Mouse (Mus musculus): ENCODE results near the gene Epb41l3. TPM values are rescaled to one million over a fixed set of nuclear protein-coding genes. Genes with fewer than 3 reads are reported as not detected.

Epb41l3 gene
- total RNA-seq (2015): 2.2 and 2.4 TPM in 2 replicates
- 0.42 and 1.7 TPM in 2 replicates for total RNA-seq (2017)

GRCm38 (mm10) chr17:69075501-69076237 lies at the start of gene Epb41l3:
Gene Epb41l3 (plus strand): TSS chr17:69075683.
- ATAC-seq (replicated peaks; ENCODE audit: poor library complexity): peak; percentile 86

- no peak for ATAC-seq (replicated peaks; ENCODE audit: poor library complexity)
Observed at GRCm38 (mm10) chr17:69038760-69039675, 36.5 kb upstream of the Epb41l3 start.

- ATAC-seq (replicated peaks; ENCODE audit: poor library complexity): no peak
Observed at GRCm38 (mm10) chr17:69041516-69041915, 34.0 kb upstream of the Epb41l3 start.

DNA sequence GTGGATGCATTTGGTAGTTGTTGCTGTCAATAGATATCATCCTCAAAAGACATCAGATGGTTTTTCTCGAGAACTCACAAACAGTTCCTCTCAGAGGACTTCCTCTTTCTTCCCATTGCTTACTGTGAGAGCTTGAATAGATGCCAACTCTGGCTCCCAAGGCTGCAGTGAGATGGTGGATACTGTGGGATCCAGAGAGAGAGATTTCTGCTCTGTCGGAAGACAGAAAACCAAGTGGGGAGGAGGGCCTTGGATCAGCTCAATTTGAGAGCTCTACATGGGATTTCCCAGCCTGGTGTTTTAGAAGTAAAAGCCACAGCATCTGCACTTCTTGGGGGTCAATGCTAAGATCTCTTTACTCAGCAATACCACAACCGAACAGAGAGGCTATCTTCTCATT lies 26.7 kb upstream of the Epb41l3 start:
- no peak for ATAC-seq (replicated peaks; ENCODE audit: poor library complexity)

GRCm38 (mm10) chr17:69054029-69054428 lies 21.5 kb upstream of the Epb41l3 start:
- no peak for ATAC-seq (replicated peaks; ENCODE audit: poor library complexity)

DNA sequence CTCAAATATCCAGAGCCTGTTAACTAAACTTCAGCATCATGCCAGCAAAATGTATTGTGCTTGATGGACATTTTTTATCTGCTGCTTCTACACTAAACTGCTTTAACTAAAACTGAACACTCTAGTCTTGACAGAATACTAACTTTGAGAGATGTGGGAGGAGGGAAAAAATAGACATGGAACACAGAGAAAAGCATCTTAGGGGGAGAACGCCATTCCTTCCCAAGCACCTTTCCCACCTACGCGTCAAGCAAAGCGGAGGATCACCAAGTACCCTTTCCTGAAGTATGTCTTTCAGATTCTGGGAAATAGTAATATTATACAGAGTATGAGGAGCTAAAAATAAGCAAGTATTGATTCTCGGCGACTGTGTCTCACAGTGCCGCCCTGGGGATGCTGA lies 15.7 kb upstream of the Epb41l3 start:
- ATAC-seq (replicated peaks; ENCODE audit: poor library complexity): no peak

DNA sequence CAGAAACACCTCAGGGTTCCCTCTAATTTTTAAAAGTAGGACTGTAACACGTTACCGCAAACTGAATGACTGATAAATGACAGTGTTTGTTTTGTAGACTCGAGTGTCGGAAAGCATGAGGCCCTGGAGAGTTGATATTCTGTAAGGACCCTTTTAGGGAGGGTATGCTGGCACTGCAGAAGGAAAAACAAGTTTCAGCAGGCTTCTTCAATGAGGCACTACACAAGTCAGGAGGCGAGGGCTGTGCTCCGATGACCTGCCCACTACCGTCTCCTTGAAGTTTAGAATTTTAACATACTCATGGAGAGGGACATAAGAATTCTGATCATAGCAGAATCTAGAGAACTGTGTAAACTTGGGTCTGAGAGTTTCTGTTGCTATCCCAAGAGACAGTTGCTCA lies 15.1 kb upstream of the Epb41l3 start:
- no peak for ATAC-seq (replicated peaks; ENCODE audit: poor library complexity)

DNA sequence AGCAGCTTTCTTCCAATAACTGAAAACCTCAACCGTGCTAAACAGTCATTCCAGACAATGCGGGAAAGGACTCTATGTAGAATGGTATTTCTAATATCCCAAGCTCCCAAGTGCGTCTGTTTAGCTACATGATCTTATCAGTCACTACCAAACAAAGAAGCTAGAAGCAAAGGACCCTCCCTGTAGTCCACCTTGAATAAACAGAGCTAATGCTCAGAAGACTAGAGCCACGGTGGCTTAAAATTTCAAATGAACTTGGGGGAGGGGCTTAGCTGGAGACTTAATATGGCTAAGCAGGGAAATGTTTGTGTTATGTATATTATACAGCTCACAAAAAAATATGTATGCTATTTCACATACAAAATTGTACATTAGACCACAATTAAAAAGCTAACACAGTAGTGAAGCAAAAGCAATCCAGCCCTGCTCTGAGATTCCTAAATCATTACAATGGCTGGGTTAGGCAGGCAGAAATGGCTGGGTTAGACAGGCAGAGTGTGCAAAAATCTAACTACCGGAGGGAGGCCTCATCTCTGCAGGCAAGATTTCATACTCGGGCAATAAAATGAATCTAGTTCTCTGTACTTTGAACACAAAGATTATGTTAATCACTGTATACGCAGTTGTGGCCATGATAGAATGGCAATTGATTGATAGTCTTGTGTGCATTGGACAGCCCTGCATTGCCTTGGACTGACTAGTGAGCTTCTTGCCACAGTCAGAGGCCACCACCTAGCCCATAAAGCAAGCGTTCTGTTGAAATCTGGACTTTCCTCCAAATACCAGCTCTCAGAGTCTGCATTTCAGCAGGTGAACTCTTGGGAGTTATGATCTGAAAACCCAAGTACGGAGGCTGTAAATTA lies 13.4 kb upstream of the Epb41l3 start:
- ATAC-seq (replicated peaks; ENCODE audit: poor library complexity): no peak

DNA sequence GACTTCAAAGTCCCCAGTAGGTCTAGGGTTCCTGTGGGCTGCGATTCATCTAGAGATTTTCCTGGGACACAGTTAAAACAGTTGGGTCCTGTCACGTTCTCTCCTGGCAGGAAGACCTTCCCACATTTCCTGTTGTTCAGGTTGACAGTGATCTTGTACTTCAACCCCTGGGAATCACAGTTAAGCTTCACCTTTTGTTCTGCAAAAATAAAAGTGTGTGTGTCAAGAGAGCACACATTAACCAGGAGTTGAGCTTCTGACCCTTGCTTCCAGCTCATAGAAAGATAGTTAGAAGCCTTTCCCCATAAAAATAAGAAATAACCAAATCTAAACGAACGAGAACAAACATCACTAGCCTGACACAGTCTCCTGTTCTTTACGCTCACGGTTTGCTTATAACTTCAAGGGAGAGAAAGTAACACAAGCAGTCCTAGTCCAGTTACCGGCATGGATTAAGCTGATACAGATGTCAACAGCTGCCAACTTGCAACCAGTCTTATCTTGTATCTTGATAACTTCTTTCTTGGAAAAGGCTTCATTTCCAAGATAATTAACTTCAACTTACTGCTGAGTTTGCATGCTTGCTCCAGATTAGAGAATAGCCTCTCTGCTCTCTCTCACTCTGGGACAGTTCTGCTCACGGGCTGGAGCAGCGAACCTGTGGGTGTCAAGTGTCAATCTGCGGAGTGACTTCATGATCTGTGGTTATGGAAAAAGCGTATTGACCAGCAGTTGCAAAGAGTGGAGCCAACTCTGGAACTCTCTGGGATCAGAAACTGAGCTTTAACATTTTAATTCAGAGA lies 7.3 kb upstream of the Epb41l3 start:
- ATAC-seq (replicated peaks; ENCODE audit: poor library complexity): no peak

- no peak for ATAC-seq (replicated peaks; ENCODE audit: poor library complexity)
Observed at GRCm38 (mm10) chr17:69074095-69074494, 1.4 kb upstream of the Epb41l3 start.

DNA sequence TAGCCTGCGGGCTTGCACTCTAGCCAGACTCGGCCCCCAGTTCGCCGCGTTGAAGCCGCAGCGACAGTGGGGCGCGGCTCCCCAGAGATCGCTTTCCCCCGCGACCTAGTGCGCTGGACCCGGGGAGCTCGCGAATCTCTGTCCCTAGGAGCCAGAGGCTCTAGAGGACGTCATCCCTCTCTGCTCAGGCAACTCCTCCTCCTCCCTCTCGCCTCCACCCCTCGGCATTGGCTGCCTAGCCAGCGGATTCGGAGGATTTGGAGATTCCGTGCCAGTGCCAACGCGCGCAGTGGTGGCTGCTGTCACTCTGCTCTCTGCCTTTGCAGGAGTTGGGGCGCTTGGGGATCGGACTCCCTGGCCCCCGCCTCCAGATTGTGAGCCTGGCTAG lies 749 bp downstream of the Epb41l3 start:
- ATAC-seq (replicated peaks; ENCODE audit: poor library complexity): peak; percentile 30

DNA sequence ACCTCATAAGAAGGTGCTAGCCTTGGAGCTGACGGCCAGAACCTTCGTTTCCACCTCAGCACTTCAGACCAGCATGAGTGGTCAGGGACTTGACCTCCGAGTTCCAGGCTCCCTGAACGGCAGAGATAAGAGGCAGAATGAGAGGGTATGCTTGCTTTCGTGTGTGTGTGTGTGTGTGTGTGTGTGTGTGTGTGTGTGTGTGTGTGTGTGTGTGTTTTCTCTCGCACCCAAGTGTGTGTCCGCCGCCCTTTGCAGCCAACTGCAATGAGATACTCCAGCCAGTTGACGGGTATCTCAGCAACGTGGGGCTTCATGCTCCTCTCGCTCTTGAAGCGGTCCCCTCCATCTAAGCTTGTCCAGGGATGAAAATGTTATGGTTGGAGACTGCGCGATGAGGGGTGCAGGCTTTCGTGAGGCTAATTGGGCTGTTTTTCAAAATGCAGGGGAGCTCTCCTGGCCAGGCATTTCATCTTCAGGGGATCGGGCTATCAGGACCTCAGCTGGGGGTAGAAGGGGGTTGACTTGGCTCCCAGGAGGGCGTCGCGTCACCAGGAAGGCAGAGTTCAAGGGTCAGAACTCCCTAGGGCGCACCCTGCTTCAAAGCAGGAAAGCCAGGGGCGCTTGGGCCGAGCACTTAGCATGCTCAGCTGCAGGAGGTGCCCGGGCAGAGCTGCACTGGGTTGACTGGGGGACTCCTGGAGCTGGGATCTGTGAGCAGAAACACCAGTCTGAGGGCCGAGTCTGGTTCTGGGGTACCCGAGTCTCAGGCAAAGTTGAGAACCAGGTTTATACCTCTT lies 1.5 kb downstream of the Epb41l3 start:
- ATAC-seq (replicated peaks; ENCODE audit: poor library complexity): no peak

DNA sequence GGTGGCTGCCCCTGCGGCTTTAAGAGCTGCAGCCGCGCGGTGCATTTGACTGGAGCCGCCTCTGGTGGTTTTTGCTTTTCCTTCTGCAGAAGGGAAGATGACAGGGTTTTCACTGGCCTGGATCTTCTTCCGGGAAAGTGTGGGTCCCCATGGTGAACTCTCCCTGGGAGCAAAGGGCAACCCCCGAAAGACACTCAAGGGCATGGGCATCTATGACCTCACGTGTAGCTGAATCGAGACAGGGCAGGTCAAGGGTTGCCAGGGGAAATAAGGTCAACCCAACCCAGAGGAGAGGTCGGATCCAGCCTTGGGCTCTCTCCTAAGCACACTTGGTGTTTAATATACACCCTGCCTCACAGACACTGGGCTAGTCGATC lies 2.0 kb downstream of the Epb41l3 start:
- ATAC-seq (replicated peaks; ENCODE audit: poor library complexity): no peak

DNA sequence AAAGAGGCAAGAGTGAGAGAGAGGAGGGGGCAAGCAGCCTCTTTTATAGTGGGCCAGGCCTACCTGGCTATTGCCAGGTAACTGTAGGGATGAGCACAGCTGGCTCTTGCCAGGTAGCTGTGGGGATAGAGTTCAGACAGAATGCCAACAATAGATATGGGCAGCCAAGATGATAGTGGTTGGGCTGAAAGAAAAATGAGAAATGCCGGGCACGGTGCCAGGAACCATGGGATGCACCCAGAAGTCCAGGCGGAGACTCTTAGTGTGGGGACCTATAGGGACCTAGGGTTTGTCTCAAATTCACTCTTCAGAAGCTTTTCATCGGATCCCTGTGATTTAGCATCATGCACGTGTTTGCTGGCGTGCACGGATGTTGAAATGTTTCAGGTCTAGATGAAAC lies 6.8 kb downstream of the Epb41l3 start:
- no peak for ATAC-seq (replicated peaks; ENCODE audit: poor library complexity)

DNA sequence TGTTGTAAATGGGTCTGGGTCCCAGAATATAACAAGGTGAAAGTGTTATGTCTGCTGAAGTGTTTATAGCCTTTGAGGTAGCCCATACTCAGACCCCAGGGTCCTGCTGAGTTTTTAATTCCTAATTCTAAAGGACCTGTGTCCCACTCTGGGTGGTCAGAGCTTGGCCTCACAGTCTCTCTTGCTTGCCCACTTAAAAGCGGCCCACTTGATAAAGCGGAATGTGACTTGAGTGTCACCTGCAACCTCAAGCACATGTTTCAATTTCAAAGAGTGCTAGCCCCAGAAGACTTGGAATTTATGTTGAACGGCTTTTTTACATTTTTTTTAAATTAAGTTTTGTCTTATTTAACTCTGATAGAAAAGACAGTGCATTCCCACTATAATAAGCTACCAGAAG lies 16.1 kb downstream of the Epb41l3 start:
- no peak for ATAC-seq (replicated peaks; ENCODE audit: poor library complexity)

DNA sequence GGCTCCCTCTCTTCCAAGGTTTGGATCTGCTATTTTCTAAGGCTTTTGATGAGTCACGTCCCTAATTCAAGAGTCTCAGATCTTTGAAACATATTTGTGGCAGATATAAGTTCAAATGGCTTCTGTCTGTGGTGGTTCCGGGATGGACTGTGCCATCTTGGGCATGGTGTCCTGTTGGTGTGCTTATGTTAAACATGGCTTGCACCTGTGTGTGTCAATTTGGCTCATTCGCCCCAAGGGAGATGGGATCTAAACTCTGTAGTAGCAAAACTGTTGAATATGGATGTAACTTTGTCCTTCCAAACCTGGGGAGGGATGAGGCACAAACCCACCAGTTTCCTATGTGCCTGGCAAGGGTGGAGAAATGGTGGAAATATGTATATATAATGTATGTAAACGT lies 21.6 kb downstream of the Epb41l3 start:
- ATAC-seq (replicated peaks; ENCODE audit: poor library complexity): no peak

DNA sequence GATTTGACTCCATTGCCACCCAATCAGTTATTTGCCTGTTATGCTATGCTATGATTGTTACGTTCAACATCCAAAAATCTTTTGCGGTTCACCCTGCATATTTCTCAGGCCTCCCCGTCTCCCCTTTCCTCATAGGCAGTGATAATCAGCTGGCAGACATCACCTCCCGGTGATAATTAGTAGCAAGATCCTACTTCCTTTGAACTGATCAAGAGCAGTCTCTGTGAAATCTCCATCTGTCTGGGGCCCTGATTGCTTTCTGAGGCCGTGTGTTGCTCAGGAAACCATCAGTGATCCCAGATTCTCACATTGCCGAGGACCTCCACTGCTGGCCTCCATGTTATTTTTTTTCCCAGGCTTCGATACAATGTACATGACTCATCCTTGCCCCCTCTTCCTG lies 22.5 kb downstream of the Epb41l3 start:
- ATAC-seq (replicated peaks; ENCODE audit: poor library complexity): no peak

- no peak for ATAC-seq (replicated peaks; ENCODE audit: poor library complexity)
Observed at GRCm38 (mm10) chr17:69103326-69103725, 27.8 kb downstream of the Epb41l3 start.

GRCm38 (mm10) chr17:69105035-69105798 lies 29.7 kb downstream of the Epb41l3 start:
- ATAC-seq (replicated peaks; ENCODE audit: poor library complexity): no peak
